Mouse (Mus musculus) small intestine, adult 2 months (tissue): ENCODE results near the gene Akap6.

Experiments
- CTCF ChIP-seq: fragments of 200-500 bp; IDR thresholded peaks from 2 replicates; pipeline ENCODE4 v1.5.1; 2012; ENCODE audit warnings: low read depth, mild to moderate bottlenecking, control low read depth, inconsistent platforms, low read length, moderate library complexity, mixed read lengths; ENCODE audit not compliant: insufficient replicate concordance, insufficient read length; ENCODE audit errors: extremely low read depth
- POLR2A ChIP-seq: fragments of 200-500 bp; IDR thresholded peaks from 2 replicates; pipeline ENCODE4 v1.6.1; 2012; ENCODE audit warnings: low read depth, mild to moderate bottlenecking, control low read depth, inconsistent platforms, low read length, moderate library complexity

- TF ChIP-seq POLR2A: no peak
- TF ChIP-seq CTCF: no peak
Observed at GRCm38 (mm10) chr12:52957994-52958393, 258.8 kb downstream of the Akap6 start.
